Mouse (Mus musculus) spleen, adult 2 months (tissue): ENCODE results near the gene Rasgef1b.

ENCODE experiments used
- CTCF ChIP-seq: fragments of 200-500 bp; IDR thresholded peaks from 2 replicates; pipeline ENCODE4 v1.5.1; 2011; ENCODE audit warnings: mild to moderate bottlenecking, inconsistent platforms; ENCODE audit not compliant: insufficient read depth, insufficient read length, insufficient replicate concordance; ENCODE audit errors: extremely low read depth
- POLR2A ChIP-seq: fragments of 200-500 bp; IDR thresholded peaks from 2 replicates; pipeline ENCODE4 v1.6.1; 2011; ENCODE audit warnings: low read depth, low read length, inconsistent platforms

DNA sequence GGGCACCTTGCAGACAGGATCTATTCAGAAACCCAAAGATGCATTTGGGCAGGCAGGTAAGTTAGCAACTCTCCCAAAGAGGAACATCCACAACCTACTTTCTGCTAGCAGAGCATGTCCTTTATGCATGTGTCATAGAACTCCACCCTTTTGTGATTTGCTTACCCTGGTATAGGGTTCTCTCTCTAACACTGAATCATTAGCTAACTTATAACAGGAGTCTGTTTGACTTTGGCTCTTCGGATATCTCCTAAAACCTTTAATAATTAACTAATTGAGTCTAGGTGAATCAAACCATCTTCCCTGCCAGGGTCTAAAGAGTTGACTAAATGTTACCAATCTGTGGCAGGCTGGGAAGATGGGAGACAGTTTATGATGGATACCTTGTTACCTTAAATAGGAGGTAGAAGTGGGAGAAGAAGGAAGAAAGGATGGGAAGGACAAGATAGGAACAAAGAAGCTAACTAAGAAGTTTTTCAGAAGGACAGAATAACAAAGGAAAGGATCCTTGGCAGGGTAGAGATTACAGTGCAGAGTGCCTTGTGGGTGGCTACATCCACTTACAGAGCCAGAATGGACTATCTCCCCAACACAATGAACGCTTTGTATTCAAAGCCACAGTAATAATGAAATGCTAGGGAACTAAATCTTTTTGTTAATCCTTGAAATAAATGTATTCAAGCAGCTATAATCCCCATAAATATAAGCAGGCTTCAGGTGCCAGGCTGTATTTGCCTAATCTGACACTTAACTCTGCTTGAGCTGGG lies 186.7 kb downstream of the Rasgef1b start:
- TF ChIP-seq CTCF, result no peak
- no peak for TF ChIP-seq POLR2A
